Mouse (Mus musculus) activated CD4-positive, CD25-positive, alpha-beta regulatory T cell, adult 4 months (primary cell): ENCODE results near the gene 1700029F12Rik. TPM values are rescaled to one million over a fixed set of nuclear protein-coding genes. Genes with fewer than 3 reads are reported as not detected.
"Not testable (repeated sequence)": the region's sequence is repeated elsewhere in the genome, so short reads cannot be mapped to it uniquely, and the experiment has no call there.

Experiments used
- ATAC-seq: one replicate; pipeline ENCODE4 v1.8.0; 2017
- polyA plus RNA-seq, 2 experiments: library from polyadenylated mRNA; unstranded; fragments of 100-300 nt; shearing (Covaris generic); gene quantifications; one replicate each; pipeline ENCODE4 v1.2.1; 2017

The 1700029F12Rik gene
- not detected for polyA plus RNA-seq

- ATAC-seq, result no peak
Observed at GRCm38 (mm10) chr13:97034262-97034661, at the start of gene 1700029F12Rik. Gene 1700029F12Rik, minus strand, starts transcription at chr13:97034362.

GRCm38 (mm10) chr13:97082432-97082831, 48.3 kb upstream of the 1700029F12Rik start:
- ATAC-seq, result no peak

- no peak for ATAC-seq
Observed at GRCm38 (mm10) chr13:97080615-97081014, 46.5 kb upstream of the 1700029F12Rik start.

GRCm38 (mm10) chr13:97080201-97080600, 46.0 kb upstream of the 1700029F12Rik start:
- ATAC-seq, result no peak

- no peak for ATAC-seq
Observed at GRCm38 (mm10) chr13:97077556-97077955, 43.4 kb upstream of the 1700029F12Rik start.

DNA sequence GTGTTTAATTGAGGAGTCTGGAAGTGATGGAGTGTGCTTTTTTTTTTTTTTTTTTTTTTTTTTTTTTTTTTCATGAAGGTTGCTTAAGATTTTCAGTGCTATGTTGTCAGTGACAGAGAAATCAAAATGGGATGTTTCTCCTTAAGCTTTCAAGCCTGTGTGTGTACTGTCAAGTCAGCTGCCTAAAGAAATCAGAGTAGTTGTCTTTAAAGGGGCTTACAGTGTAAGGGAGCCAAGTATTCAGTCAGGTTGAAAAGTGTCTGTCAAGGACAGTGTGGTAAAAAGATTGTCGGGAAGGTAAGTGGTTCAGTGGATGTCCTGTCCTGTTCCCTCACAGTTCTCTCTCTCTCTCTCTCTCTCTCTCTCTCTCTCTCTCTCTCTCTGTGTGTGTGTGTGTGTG, 39.3 kb upstream of the 1700029F12Rik start:
- no peak for ATAC-seq

DNA sequence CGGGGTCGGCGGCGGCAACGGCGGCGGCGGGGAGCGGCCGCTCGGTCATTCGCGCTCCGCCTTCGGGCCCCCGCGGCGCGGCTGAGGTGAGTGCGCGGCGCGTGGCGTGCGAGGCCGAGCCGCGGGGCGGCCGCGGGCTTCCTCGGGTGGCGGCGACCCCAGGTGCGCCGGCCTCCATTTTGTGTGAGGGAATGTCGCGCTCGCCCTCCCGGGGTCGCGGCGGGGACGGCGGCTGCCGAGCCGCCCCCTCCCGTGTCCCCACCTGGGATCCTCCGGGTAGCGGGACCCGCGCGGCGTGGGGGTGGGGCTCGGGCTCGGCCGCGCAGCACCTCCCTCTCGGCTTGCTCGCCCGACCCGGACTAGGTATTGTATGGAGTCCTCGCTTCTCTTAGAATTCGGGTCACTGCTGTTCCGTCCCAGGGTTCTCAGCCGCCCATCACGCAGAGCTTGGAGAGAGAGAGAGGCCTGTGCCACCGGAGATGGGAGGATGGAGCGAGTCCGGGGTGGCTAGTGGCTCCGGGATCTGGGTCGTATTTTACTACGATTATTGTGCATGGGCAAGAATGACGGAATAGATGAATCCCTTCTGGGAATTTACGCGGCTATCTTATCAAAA, 37.6 kb upstream of the 1700029F12Rik start:
- no peak for ATAC-seq

DNA sequence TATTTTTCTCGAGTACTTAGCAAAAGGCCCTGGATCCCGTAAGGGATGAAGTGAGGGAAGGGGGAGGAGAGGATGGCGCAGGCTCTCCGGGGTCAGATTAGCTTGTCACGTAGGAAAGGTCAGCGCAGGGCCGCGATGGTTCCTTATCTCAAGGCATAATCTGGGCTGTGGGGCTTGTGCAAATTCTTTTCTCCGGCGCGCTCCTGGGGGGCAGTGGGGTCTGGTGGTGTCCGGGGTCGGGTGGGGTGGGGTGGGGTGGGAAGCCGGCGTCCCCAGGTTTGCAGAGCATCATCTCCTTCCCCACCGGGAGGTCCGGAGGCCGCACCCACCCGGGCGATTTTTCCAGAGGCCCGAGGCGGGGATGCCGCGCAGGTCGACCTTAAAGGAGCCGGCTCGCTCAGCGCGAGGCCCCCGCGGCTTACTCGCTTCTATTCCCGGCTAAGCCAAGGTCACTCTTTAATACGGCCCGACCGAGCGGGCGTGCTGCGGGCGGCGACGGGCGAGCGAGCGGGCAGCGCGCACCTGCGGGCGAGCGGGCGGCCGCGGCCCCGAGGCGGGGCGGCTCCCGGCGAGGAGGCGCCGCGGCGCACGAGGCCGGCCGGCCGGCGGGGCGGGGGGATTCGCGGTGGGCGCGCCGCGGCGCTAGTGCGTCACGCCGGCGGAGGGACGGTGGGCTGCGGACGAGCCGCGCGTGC, 36.9 kb upstream of the 1700029F12Rik start:
- no peak for ATAC-seq

GRCm38 (mm10) chr13:97068151-97068550, 34.0 kb upstream of the 1700029F12Rik start:
- ATAC-seq, result no peak

- no peak for ATAC-seq
Observed at GRCm38 (mm10) chr13:97067691-97068090, 33.5 kb upstream of the 1700029F12Rik start.

DNA sequence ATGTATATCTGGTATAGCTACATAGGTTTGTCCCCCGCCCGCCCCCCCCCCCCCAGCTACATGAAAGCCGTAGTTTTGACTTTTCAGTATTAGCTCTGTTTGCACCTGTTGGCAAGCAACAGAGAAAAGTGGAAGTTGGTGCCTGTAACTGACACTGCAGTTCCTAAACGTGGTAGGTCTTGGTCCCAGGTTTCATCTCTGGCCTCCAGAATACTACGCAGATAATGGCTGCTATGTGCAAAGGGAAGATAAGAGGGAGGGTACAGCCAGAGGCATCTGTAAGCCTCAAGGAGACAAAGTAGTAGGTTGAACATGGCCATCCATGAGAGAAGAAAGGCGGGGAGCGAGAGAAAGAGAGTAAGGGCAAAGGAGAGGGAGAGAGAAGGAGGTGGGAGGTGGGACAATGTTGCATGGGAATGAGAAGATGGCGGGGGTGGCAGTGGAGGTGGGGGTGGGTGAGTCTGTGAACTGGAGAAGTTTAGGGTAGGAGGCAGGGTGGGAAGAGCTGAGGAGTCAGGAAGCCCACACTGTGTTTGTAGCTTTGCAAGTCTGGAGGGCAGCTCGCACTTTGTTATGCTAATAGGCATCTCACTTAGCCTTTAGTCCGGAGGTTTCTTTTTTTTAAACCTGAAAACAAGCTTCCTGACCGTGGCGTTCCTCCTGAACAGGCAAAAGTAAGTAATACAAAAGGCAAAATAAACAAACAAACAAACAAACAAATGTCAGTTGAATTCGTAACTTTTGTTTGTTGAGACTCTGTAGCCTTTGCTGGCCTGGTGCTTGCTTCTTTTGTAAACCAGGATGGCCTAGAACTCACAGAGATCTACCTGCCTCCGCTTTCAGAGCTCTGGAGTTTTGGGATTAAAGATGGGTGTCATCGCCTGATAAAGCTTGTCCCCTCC, 32.7 kb upstream of the 1700029F12Rik start, which contains the start of gene Fam169a:
Fam169a (plus strand) TSS at position 638 of the 902 bp plus-strand sequence.
- no peak for ATAC-seq

DNA sequence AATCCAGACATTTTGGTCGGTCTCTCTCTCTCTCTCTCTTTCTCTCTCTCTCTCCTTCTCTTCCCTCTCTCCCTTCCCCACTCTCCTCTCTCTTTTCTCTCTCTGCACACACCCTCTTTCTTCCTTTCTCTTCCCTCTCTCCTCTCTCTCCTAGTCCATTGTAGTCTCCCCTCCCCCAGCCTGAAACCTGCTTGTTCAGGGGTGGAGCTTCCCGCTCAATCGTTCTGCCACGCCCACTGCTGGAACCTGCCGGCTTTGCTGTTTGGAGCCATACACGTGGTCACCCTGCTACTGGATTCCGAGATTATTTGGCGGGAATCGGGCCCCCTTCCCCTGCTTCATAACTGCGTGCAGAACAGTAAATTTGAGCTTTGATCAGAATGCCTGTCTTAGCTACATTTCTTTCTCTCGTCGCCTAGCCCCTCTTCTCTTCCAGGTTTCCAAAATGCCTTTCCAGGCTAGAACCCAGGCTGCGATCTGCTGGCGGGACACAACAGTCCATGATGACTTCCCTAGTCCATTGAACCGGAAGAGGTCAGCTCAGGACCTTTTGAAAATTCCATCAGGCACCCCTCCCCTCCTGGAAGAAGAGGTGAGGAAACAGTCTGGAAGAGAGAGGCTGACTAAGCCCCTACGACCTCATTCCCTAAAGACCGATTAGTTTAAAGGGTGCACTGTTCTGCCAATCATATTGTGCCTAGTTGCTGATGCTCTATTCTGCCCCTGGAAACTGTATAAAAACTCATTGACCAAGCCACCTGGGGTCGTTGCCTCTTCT, 30.9 kb upstream of the 1700029F12Rik start:
- not testable (repeated sequence) for ATAC-seq

DNA sequence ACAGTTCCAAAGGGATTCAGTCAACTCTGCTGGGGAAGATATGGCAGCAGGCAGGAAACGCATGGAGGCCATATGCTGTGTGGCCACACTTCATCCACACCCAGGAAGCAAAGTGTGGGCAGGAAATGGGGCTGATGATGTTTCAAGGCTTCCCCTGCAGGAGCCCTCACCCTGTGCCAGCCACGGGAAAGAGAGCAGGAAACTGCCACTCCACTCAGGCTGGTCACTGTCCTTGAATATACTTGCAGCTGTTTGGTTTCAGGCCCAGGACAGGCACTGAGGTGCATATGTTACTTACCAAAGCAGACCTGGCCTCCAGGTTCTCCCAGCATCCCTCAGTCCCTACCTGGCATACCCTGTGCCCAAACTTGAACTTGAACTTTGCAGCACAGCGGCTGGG, 30.3 kb upstream of the 1700029F12Rik start:
- no peak for ATAC-seq

DNA sequence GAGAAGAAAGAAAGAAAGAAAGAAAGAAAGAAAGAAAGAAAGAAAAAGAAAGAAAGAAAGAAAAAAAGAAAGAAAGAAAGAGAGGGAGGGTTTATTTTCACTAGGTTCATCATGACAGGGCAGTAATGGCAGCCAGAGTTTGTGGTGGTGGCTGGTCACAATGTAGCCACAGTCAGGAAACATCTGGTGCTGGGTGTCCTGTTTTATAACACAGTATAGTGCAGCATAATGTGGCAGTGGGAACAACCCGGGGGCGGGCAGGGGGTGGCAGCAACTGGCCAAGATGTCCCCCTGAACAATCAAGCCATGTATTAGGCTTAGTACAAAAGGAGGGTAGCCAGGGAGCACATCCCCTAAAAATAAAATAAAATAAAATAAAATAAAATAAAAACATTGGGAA, 29.3 kb upstream of the 1700029F12Rik start:
- no peak for ATAC-seq

DNA sequence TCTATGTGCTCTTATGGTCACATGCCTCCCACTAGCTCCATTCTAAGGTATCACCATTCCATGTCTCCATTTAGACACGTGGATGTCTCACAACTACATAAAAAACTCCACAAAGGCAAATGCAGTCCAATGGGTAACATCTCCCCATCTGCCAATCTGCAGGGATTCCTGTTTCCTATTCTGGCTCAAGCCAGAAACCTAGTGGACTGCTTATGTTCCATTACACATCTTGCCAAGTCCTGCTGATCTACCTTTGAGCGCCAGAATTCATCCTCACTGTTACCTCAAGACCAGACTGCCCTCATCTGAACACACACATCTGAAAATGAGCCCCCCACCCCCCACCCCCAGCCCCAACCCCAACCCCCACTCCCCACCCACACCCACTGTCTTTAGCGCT, 28.0 kb upstream of the 1700029F12Rik start:
- ATAC-seq, result no peak

DNA sequence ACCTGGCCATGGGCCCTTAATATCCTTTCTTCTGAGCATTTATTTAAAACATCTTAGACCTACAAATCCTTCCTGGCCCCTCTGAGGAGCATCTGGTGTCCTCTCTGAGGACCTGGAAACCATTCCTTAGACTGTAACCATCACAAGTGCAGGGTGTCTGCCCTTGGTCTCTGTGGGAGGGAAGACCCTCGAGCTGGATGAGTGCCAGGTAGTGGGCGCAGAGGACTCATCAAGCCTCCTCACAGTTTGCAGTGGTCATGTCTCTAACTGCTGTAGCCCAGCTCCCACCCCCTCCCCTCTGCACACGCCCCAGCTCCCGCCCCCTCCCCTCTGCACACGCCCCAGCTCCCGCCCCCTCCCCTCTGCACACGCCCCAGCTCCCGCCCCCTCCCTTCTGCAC, 26.2 kb upstream of the 1700029F12Rik start:
- no peak for ATAC-seq

GRCm38 (mm10) chr13:97059746-97060145, 25.6 kb upstream of the 1700029F12Rik start:
- no peak for ATAC-seq

DNA sequence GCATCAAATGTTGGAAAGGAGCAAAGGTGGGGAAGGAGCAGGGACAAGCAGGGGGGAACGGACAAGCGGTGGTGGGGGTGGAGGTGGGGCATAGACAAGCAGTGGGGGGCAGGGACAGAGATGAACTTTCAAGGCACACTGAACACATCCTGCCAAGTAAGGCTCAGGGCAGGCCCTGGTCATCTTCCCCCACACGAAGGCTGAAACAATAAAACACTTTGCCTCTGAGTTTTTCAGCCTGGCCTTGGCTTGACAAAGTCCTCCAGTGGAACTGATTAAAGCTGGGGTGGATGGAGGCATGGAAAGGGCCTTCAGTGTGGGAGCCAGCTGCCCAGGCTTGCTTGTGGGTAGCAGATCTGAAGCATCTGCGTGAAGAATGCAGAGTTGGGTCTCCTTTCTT, 23.7 kb upstream of the 1700029F12Rik start:
- ATAC-seq, result no peak

DNA sequence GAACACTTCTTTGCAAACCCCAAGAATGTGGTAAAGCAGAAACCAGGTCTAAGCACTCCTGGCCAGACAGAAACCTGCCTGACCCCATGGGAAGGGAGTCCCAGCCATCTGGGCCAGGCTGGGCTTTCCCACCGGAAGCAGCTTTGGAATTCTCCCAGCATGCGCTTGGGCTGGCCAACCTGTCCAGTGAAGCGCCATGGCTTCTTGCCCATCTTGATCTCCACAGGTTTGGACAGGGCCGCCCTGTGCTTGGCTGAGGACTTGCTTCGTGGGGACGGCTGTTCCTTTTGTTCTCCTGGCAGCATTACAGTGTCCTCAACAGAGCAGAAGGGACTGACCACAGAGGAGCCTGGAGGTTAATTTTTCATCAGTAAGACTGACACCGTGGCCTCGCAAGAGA, 19.7 kb upstream of the 1700029F12Rik start:
- no peak for ATAC-seq

GRCm38 (mm10) chr13:97052667-97053066, 18.5 kb upstream of the 1700029F12Rik start:
- no peak for ATAC-seq

DNA sequence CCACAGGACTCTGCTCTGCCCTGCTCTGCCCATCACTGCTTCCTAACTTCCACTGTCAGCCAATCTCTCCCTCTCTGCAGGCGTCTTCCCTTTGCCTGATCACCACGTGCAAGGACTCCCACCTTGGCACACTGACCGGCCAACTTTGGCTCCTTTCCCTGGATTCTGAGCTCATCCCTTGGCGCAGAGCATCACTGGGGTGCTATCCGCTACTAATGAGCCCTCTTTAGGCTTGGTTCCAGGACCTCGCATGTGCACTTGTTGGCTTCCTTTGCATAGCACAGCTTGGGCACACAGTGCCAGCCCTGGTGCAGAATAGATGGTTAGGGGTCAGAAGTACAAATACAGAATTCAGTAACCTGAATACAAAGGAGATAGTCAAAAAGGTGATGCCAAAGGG, 17.0 kb upstream of the 1700029F12Rik start:
- ATAC-seq, result no peak

- no peak for ATAC-seq
Observed at GRCm38 (mm10) chr13:97030075-97030474, 4.1 kb downstream of the 1700029F12Rik start.
